Mouse (Mus musculus) lung, postnatal 0 days (tissue): Measurements from ENCODE around the gene Slc16a9. TPM values are rescaled to one million over a fixed set of nuclear protein-coding genes. Genes with fewer than 3 reads are reported as not detected.

Experiments
- ATAC-seq: fragments of 200-750 bp; cut with Nextera tagmentation; 2 replicates; pipeline ENCODE4 v1.8.0; 2017; ENCODE audit warnings: moderate library complexity
- DNase-seq: peaks from one replicate; pipeline ENCODE4 v3.0.0-alpha.2; 2016; ENCODE audit warnings: low spot score
- H3K27ac ChIP-seq: fragments of 300-500 bp; sonication (generic); 2 replicates; pipeline ENCODE4 v1.5.1; 2014; ENCODE audit warnings: antibody characterized with exemption, mild to moderate bottlenecking, low read length, mixed read lengths
- H3K27me3 ChIP-seq: fragments of 300-500 bp; sonication (generic); replicated peaks from 2 replicates; pipeline ENCODE4 v1.6.1; 2014; ENCODE audit warnings: low read length, mixed read lengths; ENCODE audit not compliant: insufficient read depth
- H3K36me3 ChIP-seq: fragments of 300-500 bp; sonication (generic); 2 replicates; pipeline ENCODE4 v1.6.1; 2014; ENCODE audit warnings: low read length, mixed read lengths; ENCODE audit not compliant: insufficient read depth
- H3K4me1 ChIP-seq: fragments of 300-500 bp; sonication (generic); 2 replicates; pipeline ENCODE4 v1.6.1; 2014; ENCODE audit warnings: antibody characterized with exemption, low read depth, low read length, mixed read lengths; ENCODE audit not compliant: insufficient read depth
- H3K4me2 ChIP-seq: fragments of 300-500 bp; sonication (generic); replicated peaks from 2 replicates; pipeline ENCODE4 v1.6.1; 2014; ENCODE audit warnings: low read depth, mild to moderate bottlenecking, low read length, moderate library complexity, mixed read lengths
- H3K4me3 ChIP-seq: fragments of 300-500 bp; sonication (generic); 2 replicates; pipeline ENCODE4 v1.5.1; 2014; ENCODE audit warnings: low read depth, low read length
- H3K9ac ChIP-seq: fragments of 300-500 bp; sonication (generic); replicated peaks from 2 replicates; pipeline ENCODE4 v1.6.1; 2014; ENCODE audit warnings: low read depth, mild to moderate bottlenecking
- H3K9me3 ChIP-seq: fragments of 300-500 bp; sonication (generic); 2 replicates; pipeline ENCODE4 v1.6.1; 2016; ENCODE audit warnings: low read length, mixed read lengths
- CTCF ChIP-seq: IDR thresholded peaks from 2 replicates; pipeline ENCODE4 v1.5.1; 2016; ENCODE audit warnings: antibody characterized with exemption, mild to moderate bottlenecking
- EP300 ChIP-seq: IDR thresholded peaks from 2 replicates; pipeline ENCODE4 v1.6.1; 2016; ENCODE audit warnings: antibody characterized with exemption, mild to moderate bottlenecking, control low read depth
- WGBS: fragments of 180-500 bp; shearing (Covaris S2); extraction: QIAGEN DNeasy Blood & Tissue Kit; methylation state at CpG from one replicate; pipeline ENCODE4 v1.1.7; 2014; 5-methylcytosine and 5-hydroxymethylcytosine counted together
- polyA plus RNA-seq: library from polyadenylated mRNA; unstranded; fragments of >200 nt; fragmentation: Nextera tagmentation; extraction: Ambion mirVana; gene quantifications from 2 replicates; pipeline ENCODE4 v1.2.1, GENCODE M21; 2015

The Slc16a9 gene
- polyA plus RNA-seq, 1 experiment from 2014 or later, result 24.8 TPM

GRCm38 (mm10) chr10:70257029-70257428, 12.1 kb downstream of the Slc16a9 start:
- ATAC-seq, result peak; percentile 49; the same call in 1 of the 2 replicates
- Histone ChIP-seq H3K4me1 (no peaks in the 10 kb centered on the region), H3K27me3 (no peaks in the 10 kb centered on the region), H3K36me3 (no peaks in the 10 kb centered on the region), H3K4me2 (no peak overlapping the region), H3K9me3 (no peaks in the 10 kb centered on the region), H3K27ac (no peak overlapping the region), H3K4me3 (no peak overlapping the region), H3K9ac (no peak overlapping the region)
- TF ChIP-seq CTCF (no peak), EP300 (peak; percentile 88)
- peak; percentile 36 for DNase-seq
- WGBS, result 40% methylated on average over 4 of the region's 4 CpGs

GRCm38 (mm10) chr10:70260904-70261303, 16.0 kb downstream of the Slc16a9 start:
- no peak overlapping the region for H3K4me2 ChIP-seq
- no peaks in the 10 kb centered on the region for H3K9me3 ChIP-seq
- H3K27me3 ChIP-seq, result no peaks in the 10 kb centered on the region
- no peak overlapping the region for H3K4me3 ChIP-seq
- 77% methylated on average over 4 of the region's 4 CpGs for WGBS
- no peak overlapping the region for H3K27ac ChIP-seq
- ATAC-seq (no peak), DNase-seq (no peak)
- no peak for TF ChIP-seq CTCF
- no peak for TF ChIP-seq EP300
- H3K9ac ChIP-seq, result no peak overlapping the region
- H3K36me3 ChIP-seq, result no peaks in the 10 kb centered on the region
- peaks cover 4% of the 10 kb centered on the region; the same call in 1 of the 2 replicates for H3K4me1 ChIP-seq

- H3K27ac ChIP-seq, result no peak overlapping the region
- H3K36me3 ChIP-seq, result no peaks in the 10 kb centered on the region
- H3K27me3 ChIP-seq, result no peaks in the 10 kb centered on the region
- DNase-seq, result no peak
- H3K4me2 ChIP-seq, result no peak overlapping the region
- H3K9me3 ChIP-seq, result no peaks in the 10 kb centered on the region
- H3K4me3 ChIP-seq, result no peak overlapping the region
- ATAC-seq, result no peak
- H3K9ac ChIP-seq, result no peak overlapping the region
- H3K4me1 ChIP-seq, result peaks cover 4% of the 10 kb centered on the region; the same call in 1 of the 2 replicates
- TF ChIP-seq CTCF, result no peak
- TF ChIP-seq EP300, result no peak
- 48% methylated on average over 3 of the region's 3 CpGs for WGBS
These were observed 17.2 kb downstream of the Slc16a9 start for GRCm38 (mm10) chr10:70262051-70262450.

DNA sequence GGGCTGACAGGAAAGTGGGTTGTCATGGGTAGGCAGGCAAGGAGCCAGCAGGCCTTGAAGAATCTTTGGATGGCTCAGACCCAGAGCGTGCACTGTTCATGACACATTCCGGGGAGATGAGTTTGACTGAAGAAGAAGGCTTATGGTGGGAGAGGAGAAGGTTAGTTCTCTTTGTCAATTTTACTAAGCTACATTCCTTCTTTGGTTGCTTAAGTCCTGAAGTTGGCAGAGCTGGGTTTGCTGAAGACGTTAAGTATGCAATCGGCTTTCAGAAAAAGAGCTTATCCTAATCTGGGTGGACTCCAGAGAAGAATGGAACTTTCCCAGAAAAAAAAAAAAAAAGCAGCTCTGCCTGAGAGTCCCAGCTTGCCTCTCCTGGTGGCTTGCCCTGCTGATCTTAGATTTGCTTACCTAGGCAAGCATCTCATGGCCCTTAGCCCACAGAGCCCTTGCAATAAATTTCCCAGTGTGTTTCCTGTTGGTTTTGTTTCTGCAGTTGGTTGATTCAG, 18.8 kb downstream of the Slc16a9 start:
- peak; percentile 74 for DNase-seq
- H3K27ac ChIP-seq, result peak overlapping the region; percentile 38; the same call in 1 of the 2 replicates
- H3K9ac ChIP-seq, result no peak overlapping the region
- no peaks in the 10 kb centered on the region for H3K27me3 ChIP-seq
- TF ChIP-seq CTCF (no peak), EP300 (no peak)
- H3K4me1 ChIP-seq, result peaks cover 4% of the 10 kb centered on the region; the same call in 1 of the 2 replicates
- 42% methylated on average over 4 of the region's 4 CpGs for WGBS
- ATAC-seq, result peak; percentile 57
- no peaks in the 10 kb centered on the region for H3K36me3 ChIP-seq
- H3K4me2 ChIP-seq, result no peak overlapping the region
- H3K9me3 ChIP-seq, result no peaks in the 10 kb centered on the region
- no peak overlapping the region for H3K4me3 ChIP-seq

- H3K4me1 ChIP-seq, result peaks cover 4% of the 10 kb centered on the region; the same call in 1 of the 2 replicates
- ATAC-seq (no peak), DNase-seq (no peak)
- H3K36me3 ChIP-seq, result no peaks in the 10 kb centered on the region
- no peak overlapping the region for H3K4me3 ChIP-seq
- no peak overlapping the region for H3K9ac ChIP-seq
- WGBS, result 74% methylated on average over 9 of the region's 9 CpGs
- H3K27ac ChIP-seq, result peak overlapping the region; percentile 38
- no peaks in the 10 kb centered on the region for H3K27me3 ChIP-seq
- H3K9me3 ChIP-seq, result no peaks in the 10 kb centered on the region
- TF ChIP-seq EP300 (no peak), CTCF (no peak)
- H3K4me2 ChIP-seq, result no peak overlapping the region
These were observed 19.6 kb downstream of the Slc16a9 start for GRCm38 (mm10) chr10:70264337-70265036.

GRCm38 (mm10) chr10:70266501-70266900, 21.6 kb downstream of the Slc16a9 start:
- DNase-seq (no peak), ATAC-seq (no peak)
- WGBS, result 81% methylated on average over 6 of the region's 6 CpGs
- no peak overlapping the region for H3K9ac ChIP-seq
- no peak overlapping the region for H3K4me2 ChIP-seq
- H3K9me3 ChIP-seq, result no peaks in the 10 kb centered on the region
- H3K27me3 ChIP-seq, result no peaks in the 10 kb centered on the region
- H3K36me3 ChIP-seq, result no peaks in the 10 kb centered on the region
- H3K4me3 ChIP-seq, result no peak overlapping the region
- no peak for TF ChIP-seq EP300
- no peak for TF ChIP-seq CTCF
- H3K4me1 ChIP-seq, result peaks cover 4% of the 10 kb centered on the region; the same call in 1 of the 2 replicates
- H3K27ac ChIP-seq, result no peak overlapping the region
